ENCODE assay signal across 8 mouse cellular contexts in genomic region chr5:110269141-110270101, GRCm38 (mm10). TPM values are rescaled to one million over a fixed set of nuclear protein-coding genes. Genes with fewer than 3 reads are reported as not detected.
DNase-seq lines count a peak whose midpoint lies in the region; ATAC-seq and TF ChIP-seq lines count a peak whose summit lies in the region.

TSS of gene Pgam5 (minus strand) at chr5:110269913.

- WGBS in heart, embryonic 11.5 days (ENCODE audit: insufficient replicate concordance), result 1% methylated on average over 66 of the region's 66 CpGs
- under 1% methylated on average over 66 of the region's 66 CpGs for WGBS in kidney, embryonic 16.5 days
- WGBS in liver, adult 2 months, result under 1% methylated on average over 66 of the region's 66 CpGs

- no peaks in the 10 kb centered on the region for H3K9me3 ChIP-seq in heart, embryonic 11.5 days (replicated peaks; ENCODE audit: control insufficient read depth, low read length)
- H3K9me3 ChIP-seq in kidney, embryonic 16.5 days (ENCODE audit: low read length), result no peaks in the 10 kb centered on the region

- TF ChIP-seq CTCF in liver, adult 2 months (IDR thresholded peaks at IDR 0.05; ENCODE audit: low read depth, low read length), result peak; percentile 78

- H3K79me2 ChIP-seq in liver, adult 2 months (ENCODE audit: control insufficient read depth, insufficient read depth, low read length), result peaks cover 12% of the 10 kb centered on the region; the same call in 1 of the 2 replicates
- peaks cover 29% of the 10 kb centered on the region for H3K79me2 ChIP-seq in myocyte (ENCODE audit: control insufficient read depth, insufficient read depth)

- TF ChIP-seq POLR2A in liver, adult 2 months (IDR thresholded peaks at IDR 0.05; ENCODE audit: extremely low read depth, insufficient read depth, low read length), result peak; percentile 52; the same call in 1 of the 2 replicates
- TF ChIP-seq POLR2A in myocyte (IDR thresholded peaks at IDR 0.05; ENCODE audit: insufficient read length, low read depth), result peak; percentile 89

- peaks cover 5% of the 10 kb centered on the region for H3K4me1 ChIP-seq in heart, embryonic 11.5 days (ENCODE audit: control insufficient read depth, insufficient read depth, low read length)
- H3K4me1 ChIP-seq in kidney, embryonic 16.5 days (ENCODE audit: insufficient read depth, low read length), result peaks cover 5% of the 10 kb centered on the region
- H3K4me1 ChIP-seq in liver, adult 2 months (ENCODE audit: control insufficient read depth, insufficient read depth, low read length), result peaks cover 5% of the 10 kb centered on the region

- H3K27me3 ChIP-seq in heart, embryonic 11.5 days (ENCODE audit: control insufficient read depth, insufficient read depth, low read length), result no peaks in the 10 kb centered on the region
- H3K27me3 ChIP-seq in kidney, embryonic 16.5 days (ENCODE audit: insufficient read depth, low read length), result no peaks in the 10 kb centered on the region
- H3K27me3 ChIP-seq in liver, adult 2 months (ENCODE audit: control insufficient read depth, insufficient read depth, low read length), result no peaks in the 10 kb centered on the region
- no peaks in the 10 kb centered on the region for H3K27me3 ChIP-seq in myocyte (ENCODE audit: control insufficient read depth, insufficient read depth, insufficient read length)
- H3K27me3 ChIP-seq in splenic B cell, adult 2 months (ENCODE audit: control insufficient read depth, insufficient read depth, low read length, poor library complexity, severe bottlenecking), result no peaks in the 10 kb centered on the region

- peak; percentile 90 for ATAC-seq in erythroblast, adult 5-6 weeks (replicated peaks; ENCODE audit: low FRiP score, poor library complexity, severe bottlenecking)
- peak; percentile 81 for ATAC-seq in heart, embryonic 11.5 days (replicated peaks; ENCODE audit: insufficient number of reproducible peaks, low FRiP score, low TSS enrichment)
- peak; percentile 91 for ATAC-seq in kidney, embryonic 16.5 days (ENCODE audit: low FRiP score, low TSS enrichment)

- peak; percentile 91 to 92 for DNase-seq in B cell, adult 2 months
- DNase-seq in brain, adult 2 months (ENCODE audit: low read depth, low spot score), result peak; percentile 95
- peak; percentile 68 for DNase-seq in liver, adult 2 months (ENCODE audit: extremely low read depth, low read depth, low spot score)
- peak; percentile 94 for DNase-seq in splenic B cell, adult 2 months (ENCODE audit: low read depth, low spot score)

- H3K4me3 ChIP-seq in heart, embryonic 11.5 days (ENCODE audit: low read depth, low read length), result peak within 1 kb of the TSS; percentile 97
- peak within 1 kb of the TSS; percentile 90 for H3K4me3 ChIP-seq in kidney, embryonic 16.5 days (ENCODE audit: low read length)
- H3K4me3 ChIP-seq in liver, adult 2 months (ENCODE audit: insufficient read depth, low read depth, low read length), result peak within 1 kb of the TSS; percentile 90
- peak within 1 kb of the TSS; percentile 89 for H3K4me3 ChIP-seq in myocyte

- H3ac ChIP-seq in myocyte (ENCODE audit: control insufficient read depth, insufficient read length), result peak within 1 kb of the TSS; percentile 54

- H3K27ac ChIP-seq in heart, embryonic 11.5 days (ENCODE audit: low read depth, low read length), result peak within 1 kb of the TSS; percentile 66; the same call in 1 of the 2 replicates
- peak within 1 kb of the TSS; percentile 16; the same call in 1 of the 2 replicates for H3K27ac ChIP-seq in kidney, embryonic 16.5 days (ENCODE audit: low read length)
- peak within 1 kb of the TSS; percentile 15; the same call in 1 of the 2 replicates for H3K27ac ChIP-seq in liver, adult 2 months (replicated peaks; ENCODE audit: insufficient read depth, low read depth, low read length)

- H3K36me3 ChIP-seq in heart, embryonic 11.5 days (ENCODE audit: control insufficient read depth, insufficient read depth, low read length), result peaks cover 23% of the 10 kb centered on the region
- H3K36me3 ChIP-seq in kidney, embryonic 16.5 days (ENCODE audit: insufficient read depth, low read length), result peaks cover 26% of the 10 kb centered on the region
- H3K36me3 ChIP-seq in liver, adult 2 months (ENCODE audit: control insufficient read depth, insufficient read depth, low read length), result peaks cover 25% of the 10 kb centered on the region
- H3K36me3 ChIP-seq in myocyte (ENCODE audit: control insufficient read depth, insufficient read depth), result peaks cover 19% of the 10 kb centered on the region
- H3K36me3 ChIP-seq in splenic B cell, adult 2 months (ENCODE audit: control insufficient read depth, insufficient read depth, low read length, poor library complexity, severe bottlenecking), result peaks cover 3% of the 10 kb centered on the region; the same call in 1 of the 2 replicates

- peak within 1 kb of the TSS; percentile 95 for H3K4me2 ChIP-seq in heart, embryonic 11.5 days
- H3K4me2 ChIP-seq in kidney, embryonic 16.5 days (replicated peaks; ENCODE audit: low read depth, low read length), result peak within 1 kb of the TSS; percentile 73
- H3K4me2 ChIP-seq in myocyte (ENCODE audit: low read depth), result peak within 1 kb of the TSS; percentile 95

- peak within 1 kb of the TSS; percentile 97 for H3K9ac ChIP-seq in heart, embryonic 11.5 days (ENCODE audit: low read depth, low read length)
- peak within 1 kb of the TSS; percentile 91 for H3K9ac ChIP-seq in kidney, embryonic 16.5 days (replicated peaks; ENCODE audit: low read length)
- peak within 1 kb of the TSS; percentile 88 for H3K9ac ChIP-seq in liver, adult 2 months (ENCODE audit: low read depth, low read length)

TF ChIP-seq in myocyte, 11 proteins besides CTCF, POLR2A, EP300 and RAD21:
- TF ChIP-seq REST (IDR thresholded peaks at IDR 0.05; ENCODE audit: insufficient read depth, insufficient read length), result no peak
- TF ChIP-seq TCF3 (IDR thresholded peaks at IDR 0.05; ENCODE audit: insufficient read length, low read depth), result no peak
- peak; percentile 45 for TF ChIP-seq SRF (IDR thresholded peaks at IDR 0.05; ENCODE audit: control insufficient read depth, insufficient read length, low read depth)
- peak in 1 of 3 experiments; percentile 69 for TF ChIP-seq MYOG (IDR thresholded peaks at IDR 0.05; ENCODE audit: control insufficient read depth in 1 of 3, insufficient read depth in 1 of 3, insufficient read length in 2 of 3, low read depth in 2 of 3)
- TF ChIP-seq E2F4 (IDR thresholded peaks at IDR 0.05; ENCODE audit: insufficient read depth), result no peak
- peak in 1 of 3 experiments; percentile 30 for TF ChIP-seq MYOD1 (IDR thresholded peaks at IDR 0.05; ENCODE audit: control insufficient read depth in 1 of 3, insufficient read length in 2 of 3, low read depth in 2 of 3)
- no peak for TF ChIP-seq TCF12 (IDR thresholded peaks at IDR 0.05; ENCODE audit: insufficient read depth, poor library complexity, severe bottlenecking)
- TF ChIP-seq CEBPB (IDR thresholded peaks at IDR 0.05; ENCODE audit: insufficient read depth, poor library complexity, severe bottlenecking), result no peak
- peak; percentile 92 for TF ChIP-seq POLR2AphosphoS2 (IDR thresholded peaks at IDR 0.05; ENCODE audit: insufficient read length, low read depth)
- no peak for TF ChIP-seq USF1 (IDR thresholded peaks at IDR 0.05; ENCODE audit: low read depth)
- TF ChIP-seq MAX (IDR thresholded peaks at IDR 0.05; ENCODE audit: low read depth), result no peak
TF ChIP-seq in myocyte: peak in this region for 4.

RNA-seq across cellular contexts. Expression of gene Pgam5, which starts in this region (rescaled TPM):
- total RNA-seq in erythroblast, adult 5-6 weeks (2015; ENCODE audit: low replicate concordance), result 11.9 and 14.0 TPM in 2 replicates
- 9.6 and 13.9 TPM in 2 replicates for total RNA-seq in erythroblast, adult 5-6 weeks (2017; ENCODE audit: low replicate concordance)
- 55.4 and 64.6 TPM in 2 replicates for polyA plus RNA-seq in heart, embryonic 11.5 days (2014; fragmentation: Nextera tagmentation; extraction: Ambion mirVana)
- polyA plus RNA-seq in kidney, embryonic 16.5 days (2015; fragmentation: Nextera tagmentation; extraction: Ambion mirVana), result 68.5 and 74.5 TPM in 2 replicates
- 15.1 and 16.7 TPM in 2 replicates for total RNA-seq in liver, adult 2 months (2014; rRNA removed)
- polyA plus RNA-seq in liver, adult 2 months (2012; rRNA removed), result 15.0 TPM in 2 replicates
- 35.4 TPM for polyA plus RNA-seq in myocyte (2012; fragmentation: generic; extraction: Trizol)

Comparison
In these comparisons a context has a peak if more than half of its experiments do, and no peak if none do; other contexts are left out.
1. Peak in every context shown above with its lines: DNase-seq, ATAC-seq, H3K4me3 ChIP-seq and H3K27ac ChIP-seq.
2. H3K27ac ChIP-seq: peak in every context shown above with its lines; median percentile 66 in heart, embryonic 11.5 days; 16 in kidney, embryonic 16.5 days; 15 in liver, adult 2 months.